Comparison of ENCODE assay signal across 17 mouse cellular contexts in the genomic region with DNA sequence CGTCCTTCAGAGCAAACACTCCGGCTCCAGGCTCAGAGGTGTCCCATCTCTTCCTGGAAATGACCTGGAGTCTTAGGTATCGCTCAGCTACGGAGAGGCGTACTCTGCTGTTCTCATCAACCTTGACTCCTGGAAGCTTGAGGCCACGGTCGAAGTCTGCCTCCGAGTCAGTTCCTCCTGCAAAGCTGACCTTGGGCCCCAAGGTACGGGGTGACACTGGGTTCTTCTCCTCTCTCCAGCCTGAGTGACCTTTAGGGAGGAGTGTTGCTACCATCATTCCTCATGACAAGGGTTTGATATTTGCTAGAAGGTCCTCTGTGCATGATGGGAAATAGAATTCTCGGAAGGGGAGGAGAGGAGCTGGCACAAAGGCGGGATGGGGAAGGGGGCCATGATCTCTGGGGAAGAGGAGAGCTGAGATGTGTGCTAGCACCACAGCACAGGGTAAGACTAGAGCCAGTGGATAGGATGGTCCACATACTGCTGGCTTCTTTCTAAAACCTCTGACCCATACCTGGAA.
A peak's percentile ranks its signal among the peaks of the same experiment; 100 is the strongest.
DNase-seq lines count a peak whose midpoint lies in the region; ATAC-seq and TF ChIP-seq lines count a peak whose summit lies in the region.
"Had no signal": no experiment of that assay in that cellular context is flagged by ENCODE, and none has a peak within 500 bp of the region (broad histone marks: within the 10 kb centered on the region; RNA-seq: fewer than 3 reads in every experiment).

No protein-coding gene starts in this region.

- H3K9ac ChIP-seq in midbrain, postnatal 0 days (replicated peaks; ENCODE audit: low read length, poor library complexity, severe bottlenecking), result no peak overlapping the region
- no peak overlapping the region for H3K9ac ChIP-seq in midbrain, embryonic 16.5 days (ENCODE audit: low read depth, low read length)
- H3K9ac ChIP-seq: embryonic facial prominence, embryonic 12.5 days; forebrain, embryonic 15.5 days; heart, embryonic 12.5 days; hindbrain, embryonic 15.5 days had no signal

- H3K27me3 ChIP-seq in midbrain, postnatal 0 days (ENCODE audit: insufficient read depth, low read length), result no peaks in the 10 kb centered on the region
- H3K27me3 ChIP-seq in midbrain, embryonic 16.5 days (ENCODE audit: control insufficient read depth, insufficient read depth, low read depth, low read length), result no peaks in the 10 kb centered on the region
- H3K27me3 ChIP-seq: embryonic facial prominence, embryonic 12.5 days; forebrain, embryonic 15.5 days; heart, embryonic 12.5 days; hindbrain, embryonic 15.5 days had no signal

- no peak overlapping the region for H3K4me3 ChIP-seq in midbrain, postnatal 0 days (ENCODE audit: low read depth, low read length)
- no peak overlapping the region for H3K4me3 ChIP-seq in midbrain, embryonic 16.5 days (ENCODE audit: low read depth, low read length)
- H3K4me3 ChIP-seq: embryonic facial prominence, embryonic 12.5 days; forebrain, embryonic 15.5 days; heart, embryonic 12.5 days; hindbrain, embryonic 15.5 days had no signal

- no peak for ATAC-seq in midbrain, postnatal 0 days (ENCODE audit: low FRiP score)
- ATAC-seq in midbrain, embryonic 16.5 days, result no peak
- ATAC-seq: forebrain, embryonic 15.5 days; intestine, embryonic 16.5 days had no signal

- TF ChIP-seq CTCF in midbrain, postnatal 0 days (IDR thresholded peaks at IDR 0.05), result no peak

- no peak overlapping the region for H3K4me2 ChIP-seq in midbrain, postnatal 0 days (ENCODE audit: low read depth, low read length, poor library complexity, severe bottlenecking)
- H3K4me2 ChIP-seq in midbrain, embryonic 16.5 days (ENCODE audit: low read length), result no peak overlapping the region
- H3K4me2 ChIP-seq: embryonic facial prominence, embryonic 12.5 days; forebrain, embryonic 15.5 days; heart, embryonic 12.5 days; hindbrain, embryonic 15.5 days had no signal

- 93% methylated on average over 11 of the region's 11 CpGs for WGBS in midbrain, postnatal 0 days
- WGBS in midbrain, embryonic 16.5 days, result 92% methylated on average over 11 of the region's 11 CpGs

- peak; percentile 31 for DNase-seq in adrenal gland, postnatal 14 days
- no peak for DNase-seq in adrenal gland, postnatal 4 days (ENCODE audit: low spot score in 2 of 2)
- DNase-seq in heart, adult 11 months, result peak; percentile 62
- no peak for DNase-seq in heart, postnatal 14 days
- DNase-seq in midbrain, postnatal 0 days (ENCODE audit: low spot score), result no peak
- DNase-seq in right cerebral cortex, postnatal 4 days, result no peak
- DNase-seq: cerebellum, adult 11 months; gastrocnemius, postnatal 36 days; heart, adult 18-20 months; heart, postnatal 36 days; kidney, adult 8-10 months had no signal

- H3K27ac ChIP-seq in midbrain, postnatal 0 days (ENCODE audit: low read depth, low read length), result peak overlapping the region; percentile 48
- H3K27ac ChIP-seq in midbrain, embryonic 16.5 days (ENCODE audit: low read length), result no peak overlapping the region
- H3K27ac ChIP-seq: embryonic facial prominence, embryonic 12.5 days; forebrain, embryonic 15.5 days had no signal

- H3K36me3 ChIP-seq in midbrain, postnatal 0 days (ENCODE audit: insufficient read depth, low read length), result no peaks in the 10 kb centered on the region
- no peaks in the 10 kb centered on the region for H3K36me3 ChIP-seq in midbrain, embryonic 16.5 days (ENCODE audit: control insufficient read depth, insufficient read depth, low read length)
- H3K36me3 ChIP-seq: embryonic facial prominence, embryonic 12.5 days; forebrain, embryonic 15.5 days; heart, embryonic 12.5 days; hindbrain, embryonic 15.5 days had no signal

- peaks cover 7% of the 10 kb centered on the region; the same call in 1 of the 2 replicates for H3K4me1 ChIP-seq in midbrain, postnatal 0 days (ENCODE audit: insufficient read depth, low read length)
- H3K4me1 ChIP-seq in midbrain, embryonic 16.5 days (ENCODE audit: control insufficient read depth, insufficient read depth, low read length), result peaks cover 9% of the 10 kb centered on the region; the same call in 1 of the 2 replicates

- intact Hi-C loops in heart, postnatal 14 days (cut with DNase I), result no loop called here

- H3K9me3 ChIP-seq in midbrain, postnatal 0 days (ENCODE audit: low read length), result no peaks in the 10 kb centered on the region
- no peaks in the 10 kb centered on the region for H3K9me3 ChIP-seq in midbrain, embryonic 16.5 days (replicated peaks; ENCODE audit: control insufficient read depth, low read length, poor library complexity, severe bottlenecking)
- H3K9me3 ChIP-seq: embryonic facial prominence, embryonic 12.5 days; forebrain, embryonic 15.5 days; heart, embryonic 12.5 days; hindbrain, embryonic 15.5 days had no signal

Comparison
In these comparisons a context has a peak if more than half of its experiments do, and no peak if none do; other contexts are left out.
1. DNase-seq: peak in adrenal gland, postnatal 14 days (single experiment) and heart, adult 11 months (single experiment); none in adrenal gland, postnatal 4 days (0 of 2), heart, postnatal 14 days (0 of 2), midbrain, postnatal 0 days (single experiment) and right cerebral cortex, postnatal 4 days (single experiment).